Mouse (Mus musculus): ENCODE data around the gene Mpzl1.

Mpzl1 gene

DNA sequence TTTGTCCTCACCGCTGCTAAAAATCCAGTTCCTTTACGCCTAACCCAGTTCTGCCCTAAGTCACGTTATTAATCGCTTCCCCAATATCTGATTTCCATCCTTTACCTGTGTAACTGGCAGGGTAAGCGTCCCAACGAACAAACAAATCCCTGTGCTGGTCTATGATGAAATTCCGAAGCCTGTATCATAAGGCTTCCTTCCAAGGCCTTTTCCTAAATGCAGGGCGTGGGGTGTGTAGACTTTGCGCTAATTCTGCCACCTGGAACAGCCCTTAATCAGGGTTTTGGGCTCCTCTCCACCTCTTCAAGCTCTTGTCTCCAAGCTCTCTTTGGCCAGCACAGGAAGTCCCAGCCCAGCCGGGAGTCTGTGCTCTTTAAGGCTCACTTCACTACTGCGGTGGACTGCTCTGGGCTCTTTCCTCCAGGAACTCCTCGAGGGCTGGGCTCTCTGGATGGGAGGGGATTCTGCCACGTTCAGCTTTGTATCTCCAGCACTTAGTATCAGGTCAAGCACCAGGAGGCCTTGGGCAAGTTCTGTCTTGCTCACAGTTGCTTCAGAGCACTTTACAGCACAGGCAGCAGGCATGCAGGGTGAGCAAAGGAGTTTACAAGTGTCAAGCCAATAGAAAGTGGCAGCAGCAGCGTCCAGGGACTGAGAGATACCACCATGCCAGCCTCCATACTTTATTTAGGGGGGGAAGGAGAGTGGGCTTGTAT, 48.8 kb downstream of the Mpzl1 start:
- DNase-seq (ENCODE audit: extremely low read depth, low read depth, low spot score) = peak; percentile 88

DNA sequence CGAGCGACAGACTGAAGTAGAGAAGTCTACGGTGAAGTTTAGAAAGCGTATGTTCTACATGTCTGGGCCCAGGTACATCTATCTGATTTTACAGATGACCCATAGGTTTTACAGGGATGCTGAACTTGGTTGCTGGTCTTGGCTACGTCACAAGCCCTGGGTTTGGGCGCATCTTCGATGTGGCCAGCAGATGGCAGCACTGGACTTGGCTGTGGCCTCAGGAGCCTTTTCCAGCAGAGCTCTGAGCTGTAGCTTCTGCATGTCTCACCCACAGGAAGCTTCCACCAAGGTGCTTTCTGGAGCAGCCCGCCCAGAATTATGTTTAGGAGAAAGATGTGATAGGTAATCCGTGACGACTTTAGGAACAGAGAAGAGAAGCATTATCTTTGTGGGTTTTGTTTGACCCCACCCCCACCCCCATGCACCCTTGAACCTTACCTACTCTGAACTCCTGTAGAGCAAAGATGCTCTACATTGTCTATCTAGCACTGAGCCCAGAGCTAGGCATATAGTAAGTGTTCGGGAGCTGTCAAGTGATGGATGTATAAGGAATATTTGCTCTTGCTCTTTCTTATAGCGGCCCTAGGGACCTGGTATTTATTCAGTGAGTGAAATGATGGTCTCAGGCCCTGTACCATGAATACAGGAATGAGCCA, 50.7 kb downstream of the Mpzl1 start:
- DNase-seq (ENCODE audit: extremely low read depth, low read depth, low spot score) = no peak

DNA sequence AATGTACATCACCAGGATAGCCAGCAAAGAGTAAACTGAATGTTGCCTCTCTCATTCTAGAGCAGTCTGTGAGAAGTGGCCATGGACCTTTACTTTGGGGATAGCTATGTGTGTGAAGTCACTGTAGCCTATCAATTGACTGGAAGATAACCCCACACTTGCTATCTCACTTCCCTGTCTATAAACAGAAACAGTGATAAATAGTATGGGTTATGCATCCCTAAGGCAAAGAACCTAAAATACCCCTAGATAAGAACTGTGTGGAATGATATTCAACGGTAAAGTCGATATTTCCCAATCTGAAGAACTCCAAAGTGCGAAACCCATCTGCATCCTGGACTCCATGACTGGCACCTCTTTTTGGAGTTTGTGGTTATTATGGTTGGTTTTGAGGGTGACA, 53.1 kb downstream of the Mpzl1 start:
- DNase-seq (ENCODE audit: extremely low read depth, low read depth, low spot score) = no peak

DNA sequence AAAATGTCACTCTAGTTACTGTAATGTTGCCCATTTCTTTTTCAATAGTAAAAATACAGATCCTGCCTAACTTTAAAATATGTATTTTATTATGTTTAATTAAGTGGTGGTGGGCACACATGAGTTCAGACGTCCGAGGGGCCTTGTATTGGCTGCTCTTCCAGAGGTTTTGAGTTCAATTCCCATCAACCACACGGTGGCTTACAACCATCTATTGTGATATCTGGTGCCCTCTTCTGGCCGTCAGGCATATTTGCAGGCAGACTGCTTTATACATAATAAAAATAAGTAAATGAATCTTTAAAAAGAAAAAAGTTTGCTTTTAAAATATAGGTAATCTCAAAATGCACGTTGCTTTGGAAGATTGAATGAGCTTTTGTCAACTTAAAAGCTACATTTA, 55.0 kb downstream of the Mpzl1 start:
- no peak for DNase-seq (ENCODE audit: extremely low read depth, low read depth, low spot score)

DNA sequence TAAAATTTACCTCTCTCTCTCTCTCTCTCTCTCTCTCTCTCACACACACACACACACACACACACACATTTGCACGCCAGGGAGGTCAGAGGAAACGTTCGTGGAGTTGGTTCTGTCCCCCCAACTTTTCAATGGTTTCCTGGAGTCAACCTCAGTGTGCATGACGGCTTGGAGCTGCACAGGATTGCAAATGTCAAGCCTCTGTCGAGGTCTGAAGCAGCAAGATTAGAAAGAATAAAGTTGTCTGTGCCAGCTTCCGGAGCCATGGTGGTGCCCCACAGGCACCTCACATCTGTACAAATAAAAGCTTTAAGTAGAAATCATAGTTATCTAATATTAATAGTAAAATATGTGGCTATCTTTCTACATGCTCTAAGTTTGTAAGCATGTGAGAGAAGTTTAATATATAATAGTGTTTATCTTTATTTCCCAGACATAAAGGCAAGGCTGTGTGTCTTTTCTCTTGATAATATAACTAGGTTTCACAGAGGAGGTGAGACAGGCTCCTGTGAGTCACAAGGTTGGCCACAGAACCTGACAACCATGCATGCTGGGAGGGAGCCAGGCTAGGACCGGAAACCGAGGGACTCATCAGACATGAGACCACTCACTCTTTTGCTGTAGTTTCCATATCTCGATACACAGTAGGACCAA, 57.8 kb downstream of the Mpzl1 start:
- no peak for DNase-seq (ENCODE audit: extremely low read depth, low read depth, low spot score)

DNA sequence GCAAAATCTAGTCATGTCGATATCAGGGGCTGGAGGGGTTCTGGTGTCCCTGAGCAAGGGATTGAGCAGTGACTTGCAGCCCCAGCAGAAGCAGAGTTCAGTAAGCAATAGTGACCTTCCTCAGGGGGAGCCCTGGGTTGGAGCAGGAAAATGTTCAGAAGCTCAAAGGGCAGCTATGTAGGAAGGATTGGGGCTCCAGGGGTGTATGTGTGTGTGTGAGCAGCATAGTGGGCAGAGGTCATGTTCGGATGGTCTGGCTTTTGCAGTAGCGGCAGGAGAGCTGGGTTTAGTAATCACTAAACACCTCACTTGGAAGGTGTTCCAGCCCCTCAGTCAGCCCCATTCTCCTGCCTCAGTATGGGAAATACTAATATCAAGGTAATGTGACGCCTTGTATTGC, 58.3 kb downstream of the Mpzl1 start:
- DNase-seq (ENCODE audit: extremely low read depth, low read depth, low spot score) = no peak

DNA sequence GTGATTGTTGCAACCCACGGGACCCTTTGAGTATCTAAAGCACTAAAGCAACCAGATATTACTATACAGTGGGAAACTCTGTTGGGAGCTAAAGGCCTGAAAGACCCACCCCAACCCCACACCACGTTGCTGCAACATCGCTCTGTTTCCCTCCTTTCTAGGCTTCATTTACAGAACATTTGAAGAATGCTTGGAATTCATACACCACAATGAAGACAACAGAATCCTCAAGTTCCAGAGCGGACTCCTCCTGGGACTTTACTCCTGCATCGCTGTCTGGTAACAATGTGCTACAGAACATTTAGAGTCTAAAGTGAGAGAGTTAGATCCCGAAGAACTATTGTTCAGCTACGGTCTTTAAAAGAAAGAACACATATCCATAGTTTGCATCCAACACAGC, 66.9 kb downstream of the Mpzl1 start:
- no peak for DNase-seq (ENCODE audit: extremely low read depth, low read depth, low spot score)

DNA sequence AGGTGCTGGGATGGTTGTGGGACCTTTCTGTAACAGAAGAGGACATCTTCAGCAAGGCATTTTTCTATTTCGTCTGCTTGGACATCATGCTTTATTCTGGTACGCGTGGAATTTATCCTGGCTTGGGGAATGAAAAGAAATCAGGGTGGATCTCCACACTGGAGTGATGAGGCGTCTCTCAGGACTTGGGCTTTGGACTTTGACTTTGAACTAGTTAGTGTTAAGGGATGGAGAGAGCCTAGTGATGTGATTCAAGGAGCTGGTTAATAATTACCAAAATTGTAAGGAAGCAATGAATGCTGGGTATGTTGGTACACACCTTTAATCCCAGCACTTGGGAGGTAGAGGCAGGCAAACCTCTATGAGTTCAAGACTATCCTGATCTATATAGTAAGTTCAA, 69.1 kb downstream of the Mpzl1 start:
- no peak for DNase-seq (ENCODE audit: extremely low read depth, low read depth, low spot score)

DNA sequence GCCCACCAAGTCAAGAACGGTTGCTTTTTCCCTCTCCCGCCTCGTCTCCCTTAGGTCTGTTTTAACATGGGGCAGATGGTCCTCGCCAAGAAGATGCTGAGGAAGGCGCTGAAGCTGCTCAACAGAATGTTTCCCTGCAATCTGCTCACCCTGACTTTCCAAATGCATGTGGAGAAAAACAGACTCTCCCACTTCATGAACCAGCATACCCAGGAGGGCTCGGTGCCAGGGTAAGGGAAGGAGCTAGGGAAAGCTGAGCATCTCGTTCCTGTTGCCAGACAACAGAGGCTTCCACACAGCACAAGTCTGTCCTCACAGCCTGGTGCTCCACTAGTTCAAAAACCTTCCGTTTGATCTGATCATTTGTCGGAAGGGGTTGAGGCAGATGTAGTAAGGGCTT, 75.3 kb downstream of the Mpzl1 start:
- no peak for DNase-seq (ENCODE audit: extremely low read depth, low read depth, low spot score)

DNA sequence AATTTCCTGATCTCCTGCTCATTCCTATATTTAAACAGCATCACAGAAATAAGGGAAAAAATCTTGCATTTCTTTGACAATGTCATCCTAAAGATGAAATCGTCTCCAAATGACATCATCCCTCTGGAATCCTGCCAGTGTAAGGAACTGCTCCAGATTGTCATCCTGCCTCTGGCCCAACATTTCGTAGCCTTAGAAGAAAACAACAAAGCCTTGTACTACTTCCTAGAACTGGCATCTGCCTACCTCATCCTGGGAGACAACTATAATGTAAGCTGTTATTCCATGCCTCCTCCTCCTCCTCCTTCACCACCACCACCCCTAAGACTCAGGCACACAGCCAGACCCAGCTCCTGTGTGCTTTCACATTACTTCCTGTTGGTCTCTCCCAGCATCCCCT, 77.6 kb downstream of the Mpzl1 start:
- DNase-seq (ENCODE audit: extremely low read depth, low read depth, low spot score) = no peak
